Mouse (Mus musculus) liver, embryonic 11.5 days (tissue): ENCODE measurements around the gene Ear14. TPM values are rescaled to one million over a fixed set of nuclear protein-coding genes. Genes with fewer than 3 reads are reported as not detected.
"Not testable (repeated sequence)": the region's sequence is repeated elsewhere in the genome, so short reads cannot be mapped to it uniquely, and the experiment has no call there.

ENCODE experiments used
- ATAC-seq: fragments of 200-750 bp; cut with Nextera tagmentation; replicated peaks from 2 replicates; pipeline ENCODE4 v1.8.0; 2017; ENCODE audit warnings: moderate number of reproducible peaks, mild to moderate bottlenecking, moderate TSS enrichment, moderate library complexity; ENCODE audit not compliant: low FRiP score
- DNase-seq: peaks from one replicate; pipeline ENCODE4 v3.0.0-alpha.2; 2017; ENCODE audit warnings: low spot score
- H3K27ac ChIP-seq: fragments of 300-500 bp; sonication (generic); 2 replicates; pipeline ENCODE4 v1.5.1; 2014; ENCODE audit warnings: mild to moderate bottlenecking, low read depth, low read length, control low read depth
- H3K27me3 ChIP-seq: fragments of 300-500 bp; sonication (generic); replicated peaks from 2 replicates; pipeline ENCODE4 v1.6.1; 2014; ENCODE audit warnings: low read length, mixed read lengths; ENCODE audit not compliant: control insufficient read depth, insufficient read depth
- H3K36me3 ChIP-seq: fragments of 300-500 bp; sonication (generic); 2 replicates; pipeline ENCODE4 v1.6.1; 2014; ENCODE audit warnings: mild to moderate bottlenecking, low read length, moderate library complexity, mixed read lengths; ENCODE audit not compliant: control insufficient read depth, insufficient read depth
- H3K4me1 ChIP-seq: fragments of 300-500 bp; sonication (generic); replicated peaks from 2 replicates; pipeline ENCODE4 v1.6.1; 2014; ENCODE audit warnings: low read length, mixed read lengths; ENCODE audit not compliant: control insufficient read depth, insufficient read depth
- H3K4me2 ChIP-seq: fragments of 300-500 bp; sonication (generic); 2 replicates; pipeline ENCODE4 v1.6.1; 2014; ENCODE audit warnings: mild to moderate bottlenecking, control low read depth, moderate library complexity
- H3K4me3 ChIP-seq: fragments of 300-500 bp; sonication (generic); 2 replicates; pipeline ENCODE4 v1.5.1; 2014; ENCODE audit warnings: low read depth, low read length, control low read depth
- H3K9ac ChIP-seq: fragments of 300-500 bp; sonication (generic); 2 replicates; pipeline ENCODE4 v1.6.1; 2014; ENCODE audit warnings: low read depth, low read length, control low read depth
- H3K9me3 ChIP-seq: fragments of 300-500 bp; sonication (generic); 2 replicates; pipeline ENCODE4 v1.6.1; 2016; ENCODE audit warnings: low read length, inconsistent platforms, mixed read lengths; ENCODE audit not compliant: control insufficient read depth
- WGBS: fragments of 180-500 bp; shearing (Covaris S2); extraction: QIAGEN DNeasy Blood & Tissue Kit; methylation state at CpG from one replicate; pipeline ENCODE4 v1.1.7; 2014; 5-methylcytosine and 5-hydroxymethylcytosine counted together
- polyA plus RNA-seq: library from polyadenylated mRNA; unstranded; fragments of >200 nt; fragmentation: Nextera tagmentation; extraction: Ambion mirVana; gene quantifications from 2 replicates; pipeline ENCODE4 v1.2.1, GENCODE M21; 2014

Gene Ear14
- polyA plus RNA-seq, 1 experiment from 2014 or later: not detected

DNA sequence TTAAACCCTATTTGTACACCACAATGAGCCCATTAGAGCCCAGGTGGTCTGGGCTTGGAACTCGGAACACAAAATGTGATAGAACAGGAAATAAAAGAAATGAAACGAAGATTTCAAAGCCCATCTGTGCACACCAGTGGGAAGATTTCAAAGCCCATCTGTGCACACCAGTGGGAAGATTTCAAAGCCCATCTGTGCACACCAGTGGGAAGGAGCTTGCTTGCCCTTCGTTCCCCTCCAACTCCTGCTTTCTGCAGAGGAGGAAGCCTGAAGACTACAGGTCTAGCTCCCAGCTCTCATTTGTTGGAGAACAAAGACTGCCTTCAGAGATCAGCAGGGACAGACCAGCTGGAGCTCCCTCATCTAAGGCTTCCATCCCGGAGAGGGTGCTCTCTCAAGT lies 30.2 kb upstream of the Ear14 start:
- H3K4me2 ChIP-seq, H3K4me1 ChIP-seq, H3K27ac ChIP-seq, H3K27me3 ChIP-seq, H3K4me3 ChIP-seq, H3K9ac ChIP-seq, H3K9me3 ChIP-seq, DNase-seq, H3K36me3 ChIP-seq, ATAC-seq: not testable (repeated sequence)
- 57% methylated on average over 4 of the region's 4 CpGs for WGBS

DNA sequence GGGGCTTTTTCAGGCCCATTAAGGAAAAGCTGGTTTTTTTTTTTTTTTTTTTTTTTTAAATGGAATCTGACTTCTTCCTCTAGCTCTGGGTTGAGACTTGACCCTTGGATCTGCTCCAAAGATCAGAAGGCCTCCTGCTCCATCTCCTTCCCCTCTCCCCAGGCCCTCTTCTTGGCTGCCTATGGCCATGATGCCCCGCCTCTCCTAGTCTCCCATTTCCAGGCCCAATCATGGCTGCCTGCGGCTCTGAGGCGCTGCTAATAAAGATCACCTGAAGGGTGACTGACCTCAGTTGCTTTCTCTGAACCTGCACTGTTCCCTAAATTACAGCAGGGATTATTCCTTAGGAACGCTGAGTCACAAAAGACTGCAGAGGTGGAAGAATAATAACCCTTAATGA lies 29.3 kb upstream of the Ear14 start:
- ATAC-seq (no peak), DNase-seq (no peak)
- 84% methylated on average over 4 of the region's 4 CpGs for WGBS
- Histone ChIP-seq H3K36me3 (no peaks in the 10 kb centered on the region), H3K27ac (no peak overlapping the region), H3K9me3 (no peaks in the 10 kb centered on the region), H3K4me2 (no peak overlapping the region), H3K4me3 (no peak overlapping the region), H3K9ac (no peak overlapping the region), H3K27me3 (no peaks in the 10 kb centered on the region), H3K4me1 (no peaks in the 10 kb centered on the region)

DNA sequence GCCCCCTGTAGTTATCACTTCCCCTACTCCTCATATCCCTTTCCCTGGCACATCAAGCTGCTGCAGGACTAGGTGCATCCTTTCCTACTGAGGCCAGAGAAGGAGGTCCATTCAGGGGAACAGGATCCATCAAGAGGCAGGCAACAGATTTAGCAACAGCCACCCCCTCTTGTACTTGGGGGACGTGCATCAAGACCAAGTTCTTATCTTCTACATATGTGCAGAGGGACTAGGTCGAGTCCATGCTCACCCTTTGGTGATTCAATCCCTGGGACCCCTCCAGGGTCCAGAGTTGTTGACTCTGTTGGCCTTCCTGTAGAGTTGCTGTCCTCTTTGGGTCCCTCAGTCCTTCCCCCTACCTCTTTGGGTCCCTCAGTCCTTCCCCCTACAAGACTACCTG lies 22.1 kb upstream of the Ear14 start:
- ATAC-seq, H3K9ac ChIP-seq, H3K4me2 ChIP-seq, DNase-seq, H3K27ac ChIP-seq, H3K9me3 ChIP-seq, H3K4me3 ChIP-seq, H3K4me1 ChIP-seq, H3K36me3 ChIP-seq, H3K27me3 ChIP-seq: not testable (repeated sequence)
- WGBS: 64% methylated on average over 2 of the region's 2 CpGs

DNA sequence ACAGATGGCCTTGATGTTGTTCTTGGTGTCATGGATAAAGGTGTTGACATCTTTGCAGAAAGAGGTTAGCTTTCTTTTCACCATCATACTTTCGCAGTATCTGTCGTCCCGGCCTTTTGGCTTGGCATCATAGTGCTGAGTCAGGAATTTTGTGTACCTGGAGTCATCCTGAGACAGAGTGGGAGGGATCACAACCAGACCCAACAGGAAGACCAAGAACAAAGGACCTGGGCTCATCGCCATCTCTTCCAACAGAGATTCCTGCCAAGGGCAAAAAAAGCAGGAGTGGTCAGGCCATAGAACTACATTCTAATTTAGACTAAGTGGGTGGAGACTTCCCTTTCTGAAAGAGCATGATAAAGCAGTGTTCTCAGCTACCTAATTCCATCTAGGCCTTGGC lies 7.5 kb upstream of the Ear14 start:
- H3K4me1 ChIP-seq: no peaks in the 10 kb centered on the region
- no peak overlapping the region for H3K4me2 ChIP-seq
- H3K36me3 ChIP-seq: no peaks in the 10 kb centered on the region
- no peaks in the 10 kb centered on the region for H3K27me3 ChIP-seq
- no peak for DNase-seq
- no peak overlapping the region for H3K27ac ChIP-seq
- H3K9ac ChIP-seq: no peak overlapping the region
- no peaks in the 10 kb centered on the region for H3K9me3 ChIP-seq
- ATAC-seq: no peak
- H3K4me3 ChIP-seq: no peak overlapping the region
- WGBS: 94% methylated on average over 4 of the region's 4 CpGs

DNA sequence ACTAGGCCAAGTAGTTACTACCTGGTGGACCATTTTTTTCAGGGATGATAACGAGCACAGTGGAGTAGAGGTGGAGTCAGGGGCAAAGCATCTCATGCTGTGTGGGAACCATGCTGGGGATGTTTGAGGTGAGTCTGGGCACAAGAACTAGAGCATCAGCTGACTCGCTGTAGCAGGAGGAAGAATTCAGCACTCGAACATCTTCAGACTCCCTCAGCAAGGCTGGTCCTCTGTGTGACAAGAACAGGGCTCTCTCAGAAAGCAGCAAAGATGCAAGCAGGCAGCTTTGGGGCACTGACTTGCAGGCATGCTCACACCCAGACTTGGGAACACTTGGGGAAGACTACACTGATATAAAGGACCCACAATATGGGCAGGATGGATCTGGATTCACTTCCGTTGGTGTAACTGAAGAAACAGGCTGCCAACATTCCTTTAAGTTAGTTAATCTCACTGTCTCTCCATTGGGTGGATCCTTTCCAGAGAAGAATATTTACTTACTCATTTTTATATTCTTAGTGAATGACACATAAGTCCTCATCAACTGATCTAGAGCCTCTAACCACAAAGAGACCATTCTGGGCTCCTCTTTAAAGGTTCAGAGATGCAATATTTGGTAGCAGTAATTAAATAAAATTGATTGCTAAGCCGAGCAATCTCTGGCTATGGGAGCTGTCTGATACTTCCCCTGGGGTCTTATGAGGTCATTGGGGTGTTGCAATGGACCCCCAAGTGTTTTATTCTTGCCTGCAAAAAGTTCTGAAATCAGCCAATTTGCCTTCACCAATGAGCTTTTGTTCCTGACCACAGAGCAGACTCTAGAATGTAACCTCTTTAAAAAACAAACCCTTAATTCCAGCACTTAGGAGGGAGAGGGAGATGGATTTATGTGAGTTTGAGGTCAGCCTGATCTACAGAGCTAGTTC lies 3.8 kb upstream of the Ear14 start, which contains the start of gene Ang2:
Ang2 (minus strand) TSS at position 51 of the 926 bp plus-strand sequence.
- Histone ChIP-seq H3K27ac (no peak within 1 kb of the TSS), H3K4me3 (no peak within 1 kb of the TSS), H3K27me3 (no peaks in the 10 kb centered on the region), H3K9me3 (no peaks in the 10 kb centered on the region), H3K4me2 (no peak within 1 kb of the TSS), H3K36me3 (no peaks in the 10 kb centered on the region), H3K4me1 (no peaks in the 10 kb centered on the region), H3K9ac (no peak within 1 kb of the TSS)
- ATAC-seq (no peak), DNase-seq (no peak)
- 77% methylated on average over 5 of the region's 5 CpGs for WGBS

DNA sequence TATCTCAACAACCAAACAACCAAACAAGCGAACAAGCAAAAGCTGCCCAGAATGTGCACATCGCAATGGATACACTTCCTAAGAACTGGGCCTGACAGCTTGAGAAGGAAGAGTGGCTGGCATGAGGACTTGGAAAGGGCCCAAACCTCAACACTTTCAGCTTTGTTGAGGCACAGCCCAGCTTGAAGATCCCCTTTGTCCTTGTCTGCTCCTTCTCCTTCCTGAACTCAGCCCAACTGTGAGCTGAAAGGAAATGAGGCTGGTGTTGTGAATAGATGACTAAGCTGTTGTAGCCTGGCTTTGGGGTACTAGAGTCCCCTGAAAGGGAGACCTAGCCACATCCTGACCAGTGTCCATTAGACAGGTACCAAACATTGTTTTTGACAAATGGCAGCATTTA lies 3.1 kb upstream of the Ear14 start:
- Histone ChIP-seq H3K27ac (no peak overlapping the region), H3K4me3 (no peak overlapping the region), H3K27me3 (no peaks in the 10 kb centered on the region), H3K9me3 (no peaks in the 10 kb centered on the region), H3K4me2 (no peak overlapping the region), H3K9ac (no peak overlapping the region), H3K4me1 (no peaks in the 10 kb centered on the region), H3K36me3 (no peaks in the 10 kb centered on the region)
- ATAC-seq (no peak), DNase-seq (no peak)
- 91% methylated on average over 2 of the region's 2 CpGs for WGBS

DNA sequence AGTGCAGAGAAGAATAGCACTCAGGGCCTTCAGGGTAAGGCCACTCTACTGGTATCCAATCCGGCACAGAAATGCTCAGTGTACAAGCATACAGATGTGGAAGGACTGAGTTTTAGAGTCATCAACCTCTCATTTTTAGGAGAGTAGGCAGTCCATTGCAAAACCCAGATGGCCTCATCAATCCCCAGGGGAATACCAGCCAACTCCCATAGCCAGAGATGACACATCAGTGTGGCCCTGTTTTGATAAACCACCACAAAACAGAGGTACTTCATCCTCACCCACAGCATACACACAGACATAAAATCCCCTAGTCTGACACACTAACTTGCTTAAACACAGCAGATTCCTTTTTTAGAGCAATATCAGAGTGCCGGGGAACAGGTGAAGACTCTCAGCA lies 2.7 kb upstream of the Ear14 start:
- Histone ChIP-seq H3K9me3 (no peaks in the 10 kb centered on the region), H3K27ac (no peak overlapping the region), H3K4me2 (no peak overlapping the region), H3K9ac (no peak overlapping the region), H3K4me3 (no peak overlapping the region), H3K4me1 (no peaks in the 10 kb centered on the region), H3K27me3 (no peaks in the 10 kb centered on the region), H3K36me3 (no peaks in the 10 kb centered on the region)
- DNase-seq (no peak), ATAC-seq (no peak)
- 85% methylated on average over 2 of the region's 2 CpGs for whole genome bisulfite sequencing

DNA sequence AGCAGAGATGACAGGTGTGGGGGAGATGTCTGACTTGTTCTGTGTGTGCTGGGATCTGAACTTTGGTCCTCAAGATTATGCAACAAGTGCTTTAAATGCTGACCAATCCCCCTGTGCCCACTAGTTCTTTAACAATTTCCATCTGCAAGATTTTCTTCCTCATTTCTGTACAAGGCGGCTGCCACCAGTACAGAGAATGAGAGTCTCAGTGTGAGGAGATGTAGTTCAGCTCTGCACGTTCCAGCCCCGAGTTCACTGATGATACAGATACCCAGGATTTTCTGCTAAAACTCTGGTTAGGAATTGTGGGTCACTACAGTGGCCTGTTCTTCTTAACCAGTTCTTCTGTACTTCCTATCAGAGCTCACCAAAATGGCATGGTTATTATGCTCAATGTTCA lies 16.9 kb downstream of the Ear14 start:
- H3K4me3 ChIP-seq, H3K4me1 ChIP-seq, H3K27me3 ChIP-seq, H3K27ac ChIP-seq, H3K36me3 ChIP-seq, H3K9ac ChIP-seq, DNase-seq, H3K4me2 ChIP-seq, ATAC-seq, H3K9me3 ChIP-seq: not testable (repeated sequence)
- 79% methylated on average over 3 of the region's 3 CpGs for WGBS

DNA sequence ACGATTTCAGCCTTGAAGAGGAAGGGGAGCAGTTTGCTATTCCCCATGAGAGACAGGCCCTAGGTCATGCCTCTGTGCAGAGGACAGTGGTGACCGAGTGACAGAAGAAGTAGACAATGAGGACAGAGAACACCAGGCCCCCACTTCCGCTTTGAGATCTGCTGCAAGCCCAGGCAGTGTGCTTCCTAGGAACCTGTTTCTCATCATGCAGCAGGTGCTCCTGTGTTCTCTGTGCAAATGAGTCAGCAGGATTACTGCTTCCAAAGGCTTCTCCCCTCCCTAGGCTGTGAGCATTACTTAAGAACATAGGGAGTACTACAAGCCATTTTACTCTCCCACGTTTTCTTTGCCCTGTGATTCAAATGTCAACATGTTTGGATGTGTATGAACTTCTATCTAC lies 26.5 kb downstream of the Ear14 start:
- H3K4me2 ChIP-seq, H3K27ac ChIP-seq, H3K4me1 ChIP-seq, H3K27me3 ChIP-seq, H3K9me3 ChIP-seq, H3K4me3 ChIP-seq, H3K9ac ChIP-seq, H3K36me3 ChIP-seq, ATAC-seq, DNase-seq: not testable (repeated sequence)
- 59% methylated on average over 4 of the region's 4 CpGs for WGBS
